Mouse (Mus musculus) CH12F3 (cell line): Measurements from ENCODE around the gene Ltbp3.

Experiments
- in situ Hi-C: fragments of 300-500 bp; cut with MboI; formaldehyde crosslinking; loops from 2 replicates; pipeline ENCODE4 v1.14.3; 2020; ENCODE audit warnings: low sequenced_read_pairs

Gene Ltbp3

GRCm38 (mm10) chr19:5740320-5741317 is at the start of gene Ltbp3:
Gene Ltbp3 (plus strand): TSS chr19:5740904.
- in situ Hi-C loops: no loop called here

- in situ Hi-C loops: no loop called here
Measured at GRCm38 (mm10) chr19:5691601-5692000, 49.1 kb upstream of the Ltbp3 start.

- in situ Hi-C loops: no loop called here
Measured at GRCm38 (mm10) chr19:5692086-5692912, 48.4 kb upstream of the Ltbp3 start.

- in situ Hi-C loops: no loop called here
Measured at GRCm38 (mm10) chr19:5692913-5693396, 47.7 kb upstream of the Ltbp3 start.

GRCm38 (mm10) chr19:5693801-5694200 is 46.9 kb upstream of the Ltbp3 start:
- in situ Hi-C loops: no loop called here

GRCm38 (mm10) chr19:5695849-5696462 is 44.7 kb upstream of the Ltbp3 start:
- in situ Hi-C loops: no loop called here

- in situ Hi-C loops: no loop called here
Measured at GRCm38 (mm10) chr19:5704163-5704800, 36.4 kb upstream of the Ltbp3 start, which contains the start of gene Kcnk7. Gene Kcnk7 (plus strand): TSS chr19:5704367.

GRCm38 (mm10) chr19:5704801-5705571 is 35.7 kb upstream of the Ltbp3 start:
- in situ Hi-C loops: no loop called here

- in situ Hi-C loops: no loop called here
Measured at GRCm38 (mm10) chr19:5710068-5710467, 30.6 kb upstream of the Ltbp3 start.

GRCm38 (mm10) chr19:5710581-5710980 is 30.1 kb upstream of the Ltbp3 start:
- in situ Hi-C loops: no loop called here

- in situ Hi-C loops: no loop called here
Measured at GRCm38 (mm10) chr19:5711218-5711617, 29.5 kb upstream of the Ltbp3 start.

- in situ Hi-C loops: no loop called here
Measured at GRCm38 (mm10) chr19:5711907-5712460, 28.7 kb upstream of the Ltbp3 start.

- in situ Hi-C loops: no loop called here
Measured at GRCm38 (mm10) chr19:5713255-5713654, 27.4 kb upstream of the Ltbp3 start.

GRCm38 (mm10) chr19:5713730-5714129 is 27.0 kb upstream of the Ltbp3 start:
- in situ Hi-C loops: no loop called here

- in situ Hi-C loops: no loop called here
Measured at GRCm38 (mm10) chr19:5715793-5716688, 24.7 kb upstream of the Ltbp3 start.

GRCm38 (mm10) chr19:5716955-5717354 is 23.7 kb upstream of the Ltbp3 start:
- in situ Hi-C loops: no loop called here

GRCm38 (mm10) chr19:5721233-5721632 is 19.5 kb upstream of the Ltbp3 start:
- in situ Hi-C loops: no loop called here

GRCm38 (mm10) chr19:5722848-5723425 is 17.8 kb upstream of the Ltbp3 start:
- in situ Hi-C loops: no loop called here
